Mouse (Mus musculus): ENCODE data around the gene Sult2a1. TPM values are rescaled to one million over a fixed set of nuclear protein-coding genes. Genes with fewer than 3 reads are reported as not detected.
"Not testable (repeated sequence)": the region's sequence is repeated elsewhere in the genome, so short reads cannot be mapped to it uniquely, and the experiment has no call there.

The Sult2a1 gene
- total RNA-seq (2015; ENCODE audit: low replicate concordance): not detected in 2 replicates
- not detected in 2 replicates for total RNA-seq (2017; ENCODE audit: low replicate concordance)

DNA sequence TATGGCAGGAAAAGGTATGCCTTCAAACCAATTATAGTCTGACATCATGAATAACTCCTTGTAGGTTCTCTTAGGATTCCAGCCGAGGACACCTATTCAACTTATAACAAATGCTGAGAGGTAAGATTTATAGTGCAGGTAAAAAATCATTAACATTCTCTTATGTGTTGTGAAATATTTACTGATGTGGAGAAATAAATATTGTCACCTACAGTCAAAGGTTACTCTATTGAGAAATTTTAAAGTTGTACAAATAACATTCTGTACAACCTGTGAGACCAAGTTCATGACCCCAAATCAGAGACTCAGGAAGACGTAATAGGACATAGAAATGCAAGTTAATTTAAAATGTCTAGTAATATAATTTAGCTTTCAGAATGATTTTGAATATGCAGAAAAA is at the start of gene Sult2a1:
Sult2a1 (minus strand) TSS at position 101 of the 400 bp plus-strand sequence.
- ATAC-seq (replicated peaks; ENCODE audit: low FRiP score, poor library complexity, severe bottlenecking): not testable (repeated sequence)

GRCm38 (mm10) chr7:13813913-13814312 is 23.3 kb downstream of the Sult2a1 start:
- no peak for ATAC-seq (replicated peaks; ENCODE audit: low FRiP score, poor library complexity, severe bottlenecking)

Other genes starting within 250 kb of the Sult2a1 start
- not detected in 2 replicates for gene Sult2a5, start 213.4 kb downstream of the Sult2a1 start, total RNA-seq (2015; ENCODE audit: low replicate concordance)
- not detected in 2 replicates for gene Sult2a5, start 213.4 kb downstream of the Sult2a1 start, total RNA-seq (2017; ENCODE audit: low replicate concordance)
- gene Sult2a2, start 103.9 kb downstream of the Sult2a1 start, total RNA-seq (2015; ENCODE audit: low replicate concordance): not detected in 2 replicates
- not detected in 2 replicates for gene Sult2a2, start 103.9 kb downstream of the Sult2a1 start, total RNA-seq (2017; ENCODE audit: low replicate concordance)
- gene Sult2a4, start 152.2 kb upstream of the Sult2a1 start, total RNA-seq (2015; ENCODE audit: low replicate concordance): not detected in 2 replicates
- not detected in 2 replicates for gene Sult2a4, start 152.2 kb upstream of the Sult2a1 start, total RNA-seq (2017; ENCODE audit: low replicate concordance)

All from erythroblast, adult 5-6 weeks (primary cell).